8 mouse cellular contexts compared by ENCODE assay signal in the genomic region with DNA sequence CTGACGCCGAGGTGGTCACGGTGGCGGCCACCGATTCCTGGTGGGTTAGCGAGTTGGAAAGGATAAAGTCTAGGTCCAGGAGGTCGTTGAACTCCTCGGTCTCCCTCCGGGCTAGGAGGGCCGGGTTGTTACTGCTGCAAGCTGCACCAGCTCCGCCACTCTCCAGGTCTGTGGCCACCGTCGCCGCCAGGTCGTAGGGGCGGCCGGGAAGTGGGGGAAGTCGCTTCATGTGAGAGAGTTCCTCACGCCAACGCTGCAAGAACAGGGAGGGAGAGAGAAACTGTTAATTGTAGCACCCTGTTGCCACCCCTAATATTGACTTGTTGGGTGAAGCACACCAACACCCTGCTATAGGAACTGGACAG. TPM values are rescaled to one million over a fixed set of nuclear protein-coding genes. Genes with fewer than 3 reads are reported as not detected.
DNase-seq lines count a peak whose midpoint lies in the region; ATAC-seq lines count a peak whose summit lies in the region.

No protein-coding gene starts in this region.

- H3K4me3 ChIP-seq in heart, embryonic 14.5 days (ENCODE audit: control insufficient read depth in 1 of 2, insufficient read depth in 1 of 2, low read depth in 1 of 2, low read length in 2 of 2) = peak overlapping the region; percentile 54 to 69
- peak overlapping the region; percentile 55 for H3K4me3 ChIP-seq in liver, embryonic 16.5 days (ENCODE audit: low read depth, low read length)
- peak overlapping the region; percentile 65 for H3K4me3 ChIP-seq in stomach, embryonic 14.5 days (ENCODE audit: low read depth, low read length)

- DNase-seq in kidney, adult 18-20 months = peak; percentile 53
- DNase-seq in kidney, adult 11 months = no peak
- peak; percentile 42 for DNase-seq in Muller cell, postnatal 12 days (ENCODE audit: inconsistent ontology term)
- DNase-seq in cerebellum, adult 9-10 months = no peak

- WGBS in heart, embryonic 14.5 days = under 1% methylated on average over 20 of the region's 20 CpGs
- WGBS in liver, embryonic 16.5 days (ENCODE audit: insufficient replicate concordance) = 0% methylated on average over 20 of the region's 20 CpGs
- under 1% methylated on average over 20 of the region's 20 CpGs for WGBS in stomach, embryonic 14.5 days

- ATAC-seq in heart, embryonic 14.5 days (ENCODE audit: insufficient number of reproducible peaks, insufficient read depth, low FRiP score, low read depth) = no peak
- no peak for ATAC-seq in liver, embryonic 16.5 days (ENCODE audit: low read depth)
- no peak for ATAC-seq in stomach, embryonic 14.5 days (ENCODE audit: insufficient number of reproducible peaks, insufficient read depth, low FRiP score, low read depth)
- no peak for ATAC-seq in erythroblast, adult 5-6 weeks (replicated peaks; ENCODE audit: low FRiP score, poor library complexity, severe bottlenecking)

- no peak overlapping the region for H3K27ac ChIP-seq in heart, embryonic 14.5 days (replicated peaks in 1 of 2; ENCODE audit: control insufficient read depth in 1 of 2, insufficient read depth in 1 of 2, low read depth in 2 of 2, low read length in 2 of 2)
- no peak overlapping the region for H3K27ac ChIP-seq in liver, embryonic 16.5 days (ENCODE audit: low read length)
- H3K27ac ChIP-seq in stomach, embryonic 14.5 days (ENCODE audit: low read length) = peak overlapping the region; percentile 61; the same call in 1 of the 2 replicates

- peak overlapping the region; percentile 81 for H3K4me2 ChIP-seq in heart, embryonic 14.5 days (ENCODE audit: low read length)
- peak overlapping the region; percentile 81 for H3K4me2 ChIP-seq in liver, embryonic 16.5 days (ENCODE audit: low read depth, low read length)
- peak overlapping the region; percentile 91 for H3K4me2 ChIP-seq in stomach, embryonic 14.5 days (replicated peaks; ENCODE audit: low read depth, low read length)

- peak overlapping the region; percentile 83 for H3K9ac ChIP-seq in heart, embryonic 14.5 days (ENCODE audit: low read length)
- H3K9ac ChIP-seq in liver, embryonic 16.5 days (ENCODE audit: low read depth, low read length) = no peak overlapping the region
- H3K9ac ChIP-seq in stomach, embryonic 14.5 days (replicated peaks; ENCODE audit: low read depth, low read length) = peak overlapping the region; percentile 83

- H3K36me3 ChIP-seq in heart, embryonic 14.5 days (ENCODE audit: control insufficient read depth, insufficient read depth, low read length) = 0 out of 2 replicates have a peak, but pooled peaks cover 4% of the 10 kb centered on the region
- H3K36me3 ChIP-seq in liver, embryonic 16.5 days (ENCODE audit: control insufficient read depth, insufficient read depth) = no peaks in the 10 kb centered on the region
- H3K36me3 ChIP-seq in stomach, embryonic 14.5 days (ENCODE audit: control insufficient read depth, insufficient read depth, low read length) = no peaks in the 10 kb centered on the region

- peaks cover 10 to 13% of the 10 kb centered on the region in 2 experiments; a peak in 2 of 4 replicates for H3K4me1 ChIP-seq in heart, embryonic 14.5 days (ENCODE audit: control insufficient read depth in 2 of 2, insufficient read depth in 2 of 2, low read length in 2 of 2)
- peaks cover 12% of the 10 kb centered on the region for H3K4me1 ChIP-seq in liver, embryonic 16.5 days (ENCODE audit: control insufficient read depth, low read depth, low read length)
- peaks cover 13% of the 10 kb centered on the region; the same call in 1 of the 2 replicates for H3K4me1 ChIP-seq in stomach, embryonic 14.5 days (ENCODE audit: control insufficient read depth, insufficient read depth, low read length)

- H3K27me3 ChIP-seq in heart, embryonic 14.5 days (ENCODE audit: control insufficient read depth, insufficient read depth, low read length) = no peaks in the 10 kb centered on the region
- peaks cover 70% of the 10 kb centered on the region for H3K27me3 ChIP-seq in liver, embryonic 16.5 days (ENCODE audit: control insufficient read depth, insufficient read depth, low read depth, low read length)
- no peaks in the 10 kb centered on the region for H3K27me3 ChIP-seq in stomach, embryonic 14.5 days (ENCODE audit: control insufficient read depth, insufficient read depth, low read length)

- H3K9me3 ChIP-seq in heart, embryonic 14.5 days (ENCODE audit: control insufficient read depth, low read length) = no peaks in the 10 kb centered on the region
- no peaks in the 10 kb centered on the region for H3K9me3 ChIP-seq in liver, embryonic 16.5 days (replicated peaks; ENCODE audit: control insufficient read depth, low read length)
- H3K9me3 ChIP-seq in stomach, embryonic 14.5 days (ENCODE audit: control insufficient read depth, low read depth, low read length) = no peaks in the 10 kb centered on the region

RNA-seq across cellular contexts. Expression of a gene that starts 1.6 kb away (rescaled TPM):
- polyA plus RNA-seq in heart, embryonic 14.5 days (2014; fragmentation: Nextera tagmentation; extraction: Ambion mirVana) = 4.0 and 4.2 TPM in 2 replicates
- polyA plus RNA-seq in liver, embryonic 16.5 days (2015; fragmentation: Nextera tagmentation; extraction: Ambion mirVana) = 0.63 and 0.81 TPM in 2 replicates
- polyA plus RNA-seq in stomach, embryonic 14.5 days (2014; fragmentation: Nextera tagmentation; extraction: Ambion mirVana) = 21.0 and 23.3 TPM in 2 replicates
- total RNA-seq in erythroblast, adult 5-6 weeks (2015; ENCODE audit: low replicate concordance) = 5.0 and 10.7 TPM in 2 replicates
- 3.1 and 4.0 TPM in 2 replicates for total RNA-seq in erythroblast, adult 5-6 weeks (2017; ENCODE audit: low replicate concordance)

Comparison
In these comparisons a context has a peak if more than half of its experiments do, and no peak if none do; other contexts are left out.
1. DNase-seq: peak in kidney, adult 18-20 months (single experiment) and Muller cell, postnatal 12 days (single experiment); none in kidney, adult 11 months (single experiment) and cerebellum, adult 9-10 months (single experiment).
2. Peak in every context shown above with its lines, with median percentiles within 50 percentile points of each other: H3K4me2 ChIP-seq and H3K4me3 ChIP-seq.